Comparison of ENCODE assay signal across 9 mouse cellular contexts in the genomic region with DNA sequence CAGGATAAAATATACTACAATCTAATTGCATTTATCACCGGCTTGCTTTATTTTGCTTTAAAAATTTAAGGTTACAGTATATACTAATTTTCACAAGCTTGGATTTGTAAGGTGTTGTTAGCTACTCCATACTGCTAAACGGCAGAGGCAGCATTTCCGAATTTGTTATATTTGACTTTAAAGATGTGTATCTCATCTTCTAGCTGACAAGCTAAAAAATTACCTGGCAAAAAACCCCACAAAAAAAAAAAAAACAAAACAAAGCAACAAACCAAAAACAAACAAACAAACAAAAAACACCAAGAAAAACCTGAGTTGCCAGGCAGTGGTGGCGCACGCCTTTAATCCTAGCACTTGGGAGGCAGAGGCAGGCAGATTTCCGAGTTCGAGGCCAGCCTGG. TPM values are rescaled to one million over a fixed set of nuclear protein-coding genes. Genes with fewer than 3 reads are reported as not detected.
DNase-seq lines count a peak whose midpoint lies in the region; ATAC-seq and TF ChIP-seq lines count a peak whose summit lies in the region.
"Had no signal": no experiment of that assay in that cellular context is flagged by ENCODE, and none has a peak within 500 bp of the region (broad histone marks: within the 10 kb centered on the region; RNA-seq: fewer than 3 reads in every experiment).

No protein-coding gene starts in this region.

- H3K9me3 ChIP-seq in heart, embryonic 13.5 days: no peaks in the 10 kb centered on the region
- H3K9me3 ChIP-seq in midbrain, embryonic 13.5 days: no peaks in the 10 kb centered on the region
- H3K9me3 ChIP-seq in midbrain, embryonic 16.5 days (replicated peaks; ENCODE audit: control insufficient read depth, low read length, poor library complexity, severe bottlenecking): no peaks in the 10 kb centered on the region
- no peaks in the 10 kb centered on the region for H3K9me3 ChIP-seq in intestine, postnatal 0 days (ENCODE audit: control insufficient read depth)
- no peaks in the 10 kb centered on the region for H3K9me3 ChIP-seq in stomach, embryonic 16.5 days (replicated peaks; ENCODE audit: control insufficient read depth, low read length)

- peaks cover 71% of the 10 kb centered on the region for H3K36me3 ChIP-seq in heart, embryonic 13.5 days
- H3K36me3 ChIP-seq in midbrain, embryonic 13.5 days: peaks cover 60% of the 10 kb centered on the region
- H3K36me3 ChIP-seq in midbrain, embryonic 16.5 days (ENCODE audit: control insufficient read depth, insufficient read depth, low read length): peaks cover 18% of the 10 kb centered on the region
- H3K36me3 ChIP-seq in intestine, postnatal 0 days (ENCODE audit: control insufficient read depth, insufficient read depth): peaks cover 48% of the 10 kb centered on the region
- peaks cover 11% of the 10 kb centered on the region; the same call in 1 of the 2 replicates for H3K36me3 ChIP-seq in stomach, embryonic 16.5 days (ENCODE audit: control insufficient read depth, insufficient read depth, low read length)

- ATAC-seq in heart, embryonic 13.5 days (ENCODE audit: extremely low read depth, insufficient number of reproducible peaks, low FRiP score, low TSS enrichment): no peak
- no peak for ATAC-seq in midbrain, embryonic 13.5 days
- ATAC-seq in midbrain, embryonic 16.5 days: no peak
- ATAC-seq in intestine, postnatal 0 days: no peak
- no peak for ATAC-seq in stomach, embryonic 16.5 days (ENCODE audit: insufficient read depth, low FRiP score)

- H3K4me1 ChIP-seq in heart, embryonic 13.5 days: peaks cover 25% of the 10 kb centered on the region
- peaks cover 21% of the 10 kb centered on the region for H3K4me1 ChIP-seq in midbrain, embryonic 13.5 days (replicated peaks)
- H3K4me1 ChIP-seq in midbrain, embryonic 16.5 days (ENCODE audit: control insufficient read depth, insufficient read depth, low read length): peaks cover 9% of the 10 kb centered on the region; the same call in 1 of the 2 replicates
- no peaks in the 10 kb centered on the region for H3K4me1 ChIP-seq in intestine, postnatal 0 days (replicated peaks; ENCODE audit: control insufficient read depth, insufficient read depth, low read length)
- peaks cover 10% of the 10 kb centered on the region for H3K4me1 ChIP-seq in stomach, embryonic 16.5 days (ENCODE audit: control insufficient read depth, insufficient read depth, low read length)

- H3K27ac ChIP-seq in heart, embryonic 13.5 days (replicated peaks): no peak overlapping the region
- H3K27ac ChIP-seq in midbrain, embryonic 13.5 days: no peak overlapping the region
- no peak overlapping the region for H3K27ac ChIP-seq in midbrain, embryonic 16.5 days (ENCODE audit: low read length)
- no peak overlapping the region for H3K27ac ChIP-seq in intestine, postnatal 0 days (ENCODE audit: low read depth, low read length)
- H3K27ac ChIP-seq in stomach, embryonic 16.5 days (ENCODE audit: low read length): no peak overlapping the region

- no peak for TF ChIP-seq CTCF in intestine, postnatal 0 days (IDR thresholded peaks at IDR 0.05; ENCODE audit: low read depth)

- H3K4me3 ChIP-seq in heart, embryonic 13.5 days: peak overlapping the region; percentile 90
- H3K4me3 ChIP-seq in midbrain, embryonic 13.5 days (replicated peaks): no peak overlapping the region
- no peak overlapping the region for H3K4me3 ChIP-seq in midbrain, embryonic 16.5 days (ENCODE audit: low read depth, low read length)
- peak overlapping the region; percentile 55 for H3K4me3 ChIP-seq in intestine, postnatal 0 days (ENCODE audit: low read depth, low read length)
- H3K4me3 ChIP-seq in stomach, embryonic 16.5 days (replicated peaks; ENCODE audit: low read length): no peak overlapping the region

- H3K9ac ChIP-seq in heart, embryonic 13.5 days: 0 out of 2 replicates have a peak overlapping the region, but pooled peaks have one; percentile 94
- H3K9ac ChIP-seq in midbrain, embryonic 13.5 days (replicated peaks): no peak overlapping the region
- no peak overlapping the region for H3K9ac ChIP-seq in midbrain, embryonic 16.5 days (ENCODE audit: low read depth, low read length)
- no peak overlapping the region for H3K9ac ChIP-seq in intestine, postnatal 0 days (ENCODE audit: low read depth, low read length)
- H3K9ac ChIP-seq in stomach, embryonic 16.5 days (ENCODE audit: low read length): no peak overlapping the region

- no peak for DNase-seq in heart, postnatal 4 days
- DNase-seq in adrenal gland, adult 8-10 months: no peak
- DNase-seq in right cerebral cortex, postnatal 10 days (ENCODE audit: low spot score in 2 of 2): no peak
- DNase-seq: left cerebral cortex, postnatal 4 days had no signal

- H3K27me3 ChIP-seq in heart, embryonic 13.5 days (replicated peaks): no peaks in the 10 kb centered on the region
- H3K27me3 ChIP-seq in midbrain, embryonic 13.5 days: no peaks in the 10 kb centered on the region
- H3K27me3 ChIP-seq in midbrain, embryonic 16.5 days (ENCODE audit: control insufficient read depth, insufficient read depth, low read depth, low read length): no peaks in the 10 kb centered on the region
- H3K27me3 ChIP-seq in intestine, postnatal 0 days (replicated peaks; ENCODE audit: control insufficient read depth, insufficient read depth, low read length): no peaks in the 10 kb centered on the region
- no peaks in the 10 kb centered on the region for H3K27me3 ChIP-seq in stomach, embryonic 16.5 days (ENCODE audit: control insufficient read depth, insufficient read depth, low read length)

- peak overlapping the region; percentile 89 for H3K4me2 ChIP-seq in heart, embryonic 13.5 days
- H3K4me2 ChIP-seq in midbrain, embryonic 13.5 days (replicated peaks): peak overlapping the region; percentile 86
- no peak overlapping the region for H3K4me2 ChIP-seq in midbrain, embryonic 16.5 days (ENCODE audit: low read length)
- peak overlapping the region; percentile 77 for H3K4me2 ChIP-seq in intestine, postnatal 0 days (replicated peaks; ENCODE audit: low read depth)
- peak overlapping the region; percentile 69 for H3K4me2 ChIP-seq in stomach, embryonic 16.5 days (ENCODE audit: low read depth, low read length)

- WGBS in heart, embryonic 13.5 days: 85% methylated on average over 7 of the region's 7 CpGs
- 95% methylated on average over 7 of the region's 7 CpGs for WGBS in midbrain, embryonic 13.5 days
- 94% methylated on average over 7 of the region's 7 CpGs for WGBS in midbrain, embryonic 16.5 days
- WGBS in intestine, postnatal 0 days: 70% methylated on average over 7 of the region's 7 CpGs
- 81% methylated on average over 7 of the region's 7 CpGs for WGBS in stomach, embryonic 16.5 days

RNA-seq across cellular contexts. Expression of a gene that starts 1.2 kb away (rescaled TPM):
- polyA plus RNA-seq in heart, embryonic 13.5 days (2015; fragmentation: Nextera tagmentation; extraction: Ambion mirVana): 6.1 and 6.5 TPM in 2 replicates
- total RNA-seq in heart, postnatal 4 days (2021): 1 to 10 TPM; 3.1 to 3.4 TPM
- 10.0 and 10.7 TPM in 2 replicates for polyA plus RNA-seq in midbrain, embryonic 13.5 days (2015; fragmentation: Nextera tagmentation; extraction: Ambion mirVana)
- polyA plus RNA-seq in midbrain, embryonic 16.5 days (2015; fragmentation: Nextera tagmentation; extraction: Ambion mirVana): 9.4 and 9.6 TPM in 2 replicates
- polyA plus RNA-seq in intestine, postnatal 0 days (2015; fragmentation: Nextera tagmentation; extraction: Ambion mirVana): 12.9 and 13.3 TPM in 2 replicates
- 10.5 and 11.7 TPM in 2 replicates for polyA plus RNA-seq in stomach, embryonic 16.5 days (2015; fragmentation: Nextera tagmentation; extraction: Ambion mirVana)
- 10 to 100 TPM in 1 of 4 experiments, 1 to 10 TPM in 3; 5.5 to 14.4 (median 7.9) TPM for total RNA-seq in adrenal gland, adult 8-10 months (2022)

RNA-seq across cellular contexts. Expression of a gene that starts 10.9 kb away (rescaled TPM):
- 192 and 199 TPM in 2 replicates for polyA plus RNA-seq in heart, embryonic 13.5 days (2015; fragmentation: Nextera tagmentation; extraction: Ambion mirVana)
- total RNA-seq in heart, postnatal 4 days (2021): 100 to 1,000 TPM; 561 to 583 TPM
- polyA plus RNA-seq in midbrain, embryonic 13.5 days (2015; fragmentation: Nextera tagmentation; extraction: Ambion mirVana): 487 and 502 TPM in 2 replicates
- 365 and 425 TPM in 2 replicates for polyA plus RNA-seq in midbrain, embryonic 16.5 days (2015; fragmentation: Nextera tagmentation; extraction: Ambion mirVana)
- polyA plus RNA-seq in intestine, postnatal 0 days (2015; fragmentation: Nextera tagmentation; extraction: Ambion mirVana): 163 and 183 TPM in 2 replicates
- polyA plus RNA-seq in stomach, embryonic 16.5 days (2015; fragmentation: Nextera tagmentation; extraction: Ambion mirVana): 304 and 316 TPM in 2 replicates
- total RNA-seq in adrenal gland, adult 8-10 months (2022): 1,000 to 10,000 TPM in 1 of 4 experiments, 100 to 1,000 TPM in 3; 854 to 1,069 (median 919) TPM

RNA-seq across cellular contexts. Expression of a gene that starts 10.9 kb away (rescaled TPM):
- 11.5 and 13.7 TPM in 2 replicates for polyA plus RNA-seq in heart, embryonic 13.5 days (2015; fragmentation: Nextera tagmentation; extraction: Ambion mirVana)
- total RNA-seq in heart, postnatal 4 days (2021): 1 to 10 TPM; 6.8 to 9.3 TPM
- 20.2 and 20.4 TPM in 2 replicates for polyA plus RNA-seq in midbrain, embryonic 13.5 days (2015; fragmentation: Nextera tagmentation; extraction: Ambion mirVana)
- 16.2 and 17.8 TPM in 2 replicates for polyA plus RNA-seq in midbrain, embryonic 16.5 days (2015; fragmentation: Nextera tagmentation; extraction: Ambion mirVana)
- 5.3 and 5.5 TPM in 2 replicates for polyA plus RNA-seq in intestine, postnatal 0 days (2015; fragmentation: Nextera tagmentation; extraction: Ambion mirVana)
- 18.8 and 20.4 TPM in 2 replicates for polyA plus RNA-seq in stomach, embryonic 16.5 days (2015; fragmentation: Nextera tagmentation; extraction: Ambion mirVana)
- 10 to 100 TPM in 2 of 4 experiments, 1 to 10 TPM in 2; 8.5 to 14.8 (median 11.4) TPM for total RNA-seq in adrenal gland, adult 8-10 months (2022)

RNA-seq across cellular contexts. Expression of a gene that starts 27.1 kb away (rescaled TPM):
- polyA plus RNA-seq in heart, embryonic 13.5 days (2015; fragmentation: Nextera tagmentation; extraction: Ambion mirVana): 1.5 and 1.9 TPM in 2 replicates
- total RNA-seq in heart, postnatal 4 days (2021): under 1 TPM; 0.55 to 0.86 TPM
- polyA plus RNA-seq in midbrain, embryonic 13.5 days (2015; fragmentation: Nextera tagmentation; extraction: Ambion mirVana): 0.97 and 1.2 TPM in 2 replicates
- 0.89 and 0.99 TPM in 2 replicates for polyA plus RNA-seq in midbrain, embryonic 16.5 days (2015; fragmentation: Nextera tagmentation; extraction: Ambion mirVana)
- polyA plus RNA-seq in intestine, postnatal 0 days (2015; fragmentation: Nextera tagmentation; extraction: Ambion mirVana): 1.3 and 1.9 TPM in 2 replicates
- 3.1 TPM in 2 replicates for polyA plus RNA-seq in stomach, embryonic 16.5 days (2015; fragmentation: Nextera tagmentation; extraction: Ambion mirVana)
- total RNA-seq in adrenal gland, adult 8-10 months (2022): 1 to 10 TPM; 1.6 to 4.6 (median 2.2) TPM

RNA-seq across cellular contexts. Expression of a gene that starts 27.7 kb away (rescaled TPM):
- polyA plus RNA-seq in heart, embryonic 13.5 days (2015; fragmentation: Nextera tagmentation; extraction: Ambion mirVana): 60.7 and 61.4 TPM in 2 replicates
- 100 to 1,000 TPM; 183 TPM for total RNA-seq in heart, postnatal 4 days (2021)
- polyA plus RNA-seq in midbrain, embryonic 13.5 days (2015; fragmentation: Nextera tagmentation; extraction: Ambion mirVana): 14.1 and 15.8 TPM in 2 replicates
- 14.1 and 15.7 TPM in 2 replicates for polyA plus RNA-seq in midbrain, embryonic 16.5 days (2015; fragmentation: Nextera tagmentation; extraction: Ambion mirVana)
- 25.9 and 26.1 TPM in 2 replicates for polyA plus RNA-seq in intestine, postnatal 0 days (2015; fragmentation: Nextera tagmentation; extraction: Ambion mirVana)
- polyA plus RNA-seq in stomach, embryonic 16.5 days (2015; fragmentation: Nextera tagmentation; extraction: Ambion mirVana): 51.7 and 55.0 TPM in 2 replicates
- total RNA-seq in adrenal gland, adult 8-10 months (2022): 10 to 100 TPM; 59.0 to 91.0 (median 69.9) TPM

Comparison
In these comparisons a context has a peak if more than half of its experiments do, and no peak if none do; other contexts are left out.
1. H3K4me3 ChIP-seq: peak in heart, embryonic 13.5 days (single experiment) and intestine, postnatal 0 days (single experiment); none in midbrain, embryonic 13.5 days (single experiment), midbrain, embryonic 16.5 days (single experiment) and stomach, embryonic 16.5 days (single experiment).